8 mouse cellular contexts compared by ENCODE assay signal in genomic region chr8:123190678-123191077, GRCm38 (mm10). TPM values are rescaled to one million over a fixed set of nuclear protein-coding genes. Genes with fewer than 3 reads are reported as not detected.
DNase-seq lines count a peak whose midpoint lies in the region; ATAC-seq and TF ChIP-seq lines count a peak whose summit lies in the region.

No protein-coding gene starts in this region.

- H3K36me3 ChIP-seq in lung, postnatal 0 days (ENCODE audit: insufficient read depth, low read length), result no peaks in the 10 kb centered on the region

- no peaks in the 10 kb centered on the region for H3K9me3 ChIP-seq in lung, postnatal 0 days (ENCODE audit: low read length)

- H3K27ac ChIP-seq in lung, postnatal 0 days (ENCODE audit: low read length), result no peak overlapping the region

- DNase-seq in NIH3T3 (ENCODE audit: low read depth), result peak; percentile 94
- peak; percentile 73 for DNase-seq in c-Kit-positive CD71-positive TER-119-negative erythroid progenitor cells, embryonic 14.5 days (ENCODE audit: low read depth)
- DNase-seq in frontal cortex, adult 2 months (ENCODE audit: extremely low spot score in 1 of 2, low spot score in 1 of 2), result peak; percentile 46 to 89
- DNase-seq in heart, postnatal 4 days, result peak; percentile 87
- DNase-seq in layer of hippocampus, postnatal 25 days (ENCODE audit: extremely low spot score in 1 of 2, low spot score in 1 of 2), result peak; percentile 59 to 83
- peak; percentile 94 for DNase-seq in lung, postnatal 0 days (ENCODE audit: low spot score)
- DNase-seq in right cerebral cortex, postnatal 10 days (ENCODE audit: low spot score in 2 of 2), result peak; percentile 79 to 85

- TF ChIP-seq CTCF in lung, postnatal 0 days (IDR thresholded peaks at IDR 0.05), result peak; percentile 77

- no peak overlapping the region for H3K4me3 ChIP-seq in lung, postnatal 0 days (ENCODE audit: low read depth, low read length)

- H3K9ac ChIP-seq in lung, postnatal 0 days (replicated peaks; ENCODE audit: low read depth), result no peak overlapping the region

- 2% methylated on average over 9 of the region's 9 CpGs for WGBS in lung, postnatal 0 days

- 0 out of 2 replicates have a peak overlapping the region, but pooled peaks have one; percentile 28 for H3K4me2 ChIP-seq in lung, postnatal 0 days (replicated peaks; ENCODE audit: low read depth, low read length)

- ATAC-seq in lung, postnatal 0 days, result peak; percentile 52
- no peak for ATAC-seq in activated CD4-positive, CD25-positive, alpha-beta regulatory T cell, adult 4 months

- H3K27me3 ChIP-seq in lung, postnatal 0 days (replicated peaks; ENCODE audit: insufficient read depth, low read length), result no peaks in the 10 kb centered on the region

- H3K4me1 ChIP-seq in lung, postnatal 0 days (ENCODE audit: insufficient read depth, low read depth, low read length), result 0 out of 2 replicates have a peak, but pooled peaks cover 1% of the 10 kb centered on the region

- no peak for TF ChIP-seq EP300 in lung, postnatal 0 days (IDR thresholded peaks at IDR 0.05)

RNA-seq across cellular contexts. Expression of gene Dpep1, which starts 4.6 kb away (rescaled TPM):
- 0.21 and 0.36 TPM in 2 replicates for polyA plus RNA-seq in frontal cortex, adult 2 months (2012; rRNA removed)
- 10 to 100 TPM in 1 of 2 experiments, 1 to 10 TPM in 1; 7.5 to 11.6 TPM for total RNA-seq in heart, postnatal 4 days (2021)
- total RNA-seq in layer of hippocampus, postnatal 25 days (2021), result under 1 TPM; 0.17 to 0.23 TPM
- 98.1 and 104 TPM in 2 replicates for polyA plus RNA-seq in lung, postnatal 0 days (2015; fragmentation: Nextera tagmentation; extraction: Ambion mirVana)
- polyA plus RNA-seq in activated CD4-positive, CD25-positive, alpha-beta regulatory T cell, adult 4 months (2017; shearing (Covaris generic)), result not detected

RNA-seq across cellular contexts. Expression of gene Chmp1a, which starts 21.9 kb away (rescaled TPM):
- polyA plus RNA-seq in frontal cortex, adult 2 months (2012; rRNA removed), result 127 and 130 TPM in 2 replicates
- total RNA-seq in heart, postnatal 4 days (2021), result 10 to 100 TPM; 59.6 to 60.3 TPM
- 100 to 1,000 TPM; 112 to 116 TPM for total RNA-seq in layer of hippocampus, postnatal 25 days (2021)
- polyA plus RNA-seq in lung, postnatal 0 days (2015; fragmentation: Nextera tagmentation; extraction: Ambion mirVana), result 127 and 130 TPM in 2 replicates
- polyA plus RNA-seq in activated CD4-positive, CD25-positive, alpha-beta regulatory T cell, adult 4 months (2017; shearing (Covaris generic)), result 100 to 1,000 TPM; 108 to 109 TPM

RNA-seq across cellular contexts. Expression of gene Spata33, which starts 22.0 kb away (rescaled TPM):
- 9.3 and 9.7 TPM in 2 replicates for polyA plus RNA-seq in frontal cortex, adult 2 months (2012; rRNA removed)
- 10 to 100 TPM; 20.9 to 22.2 TPM for total RNA-seq in heart, postnatal 4 days (2021)
- 1 to 10 TPM; 6.5 to 7.3 TPM for total RNA-seq in layer of hippocampus, postnatal 25 days (2021)
- 3.2 and 4.8 TPM in 2 replicates for polyA plus RNA-seq in lung, postnatal 0 days (2015; fragmentation: Nextera tagmentation; extraction: Ambion mirVana)
- polyA plus RNA-seq in activated CD4-positive, CD25-positive, alpha-beta regulatory T cell, adult 4 months (2017; shearing (Covaris generic)), result not detected

RNA-seq across cellular contexts. Expression of gene Sult5a1, which starts 32.6 kb away (rescaled TPM):
- 0.80 and 0.98 TPM in 2 replicates for polyA plus RNA-seq in frontal cortex, adult 2 months (2012; rRNA removed)
- total RNA-seq in heart, postnatal 4 days (2021), result 1 to 10 TPM; 1.3 to 1.6 TPM
- total RNA-seq in layer of hippocampus, postnatal 25 days (2021), result 1 to 10 TPM; 2.0 to 2.5 TPM
- polyA plus RNA-seq in lung, postnatal 0 days (2015; fragmentation: Nextera tagmentation; extraction: Ambion mirVana), result 18.3 TPM in 2 replicates
- polyA plus RNA-seq in activated CD4-positive, CD25-positive, alpha-beta regulatory T cell, adult 4 months (2017; shearing (Covaris generic)), result not detected

RNA-seq across cellular contexts. Expression of gene Cdk10, which starts 34.0 kb away (rescaled TPM):
- 137 and 152 TPM in 2 replicates for polyA plus RNA-seq in frontal cortex, adult 2 months (2012; rRNA removed)
- total RNA-seq in heart, postnatal 4 days (2021), result 10 to 100 TPM; 33.6 to 38.4 TPM
- total RNA-seq in layer of hippocampus, postnatal 25 days (2021), result 10 to 100 TPM; 77.3 to 94.0 TPM
- 23.4 and 28.3 TPM in 2 replicates for polyA plus RNA-seq in lung, postnatal 0 days (2015; fragmentation: Nextera tagmentation; extraction: Ambion mirVana)
- 10 to 100 TPM; 12.0 to 21.3 TPM for polyA plus RNA-seq in activated CD4-positive, CD25-positive, alpha-beta regulatory T cell, adult 4 months (2017; shearing (Covaris generic))

Comparison
In these comparisons a context has a peak if more than half of its experiments do, and no peak if none do; other contexts are left out.
1. RNA of gene Dpep1, which starts 4.6 kb away (polyA plus RNA-seq): 98.1 to 104 TPM in lung, postnatal 0 days; 0.21 to 0.36 TPM in frontal cortex, adult 2 months and not detected in activated CD4-positive, CD25-positive, alpha-beta regulatory T cell, adult 4 months; every median in the first group is over 10 times any median in the second.
2. Peak in every context shown above with its lines, with median percentiles within 50 percentile points of each other: DNase-seq.